Mouse (Mus musculus): ENCODE results near the gene Rhbdl3. TPM values are rescaled to one million over a fixed set of nuclear protein-coding genes. Genes with fewer than 3 reads are reported as not detected.

Gene Rhbdl3
- polyA plus RNA-seq, 1 experiment = 12.6 TPM

DNA sequence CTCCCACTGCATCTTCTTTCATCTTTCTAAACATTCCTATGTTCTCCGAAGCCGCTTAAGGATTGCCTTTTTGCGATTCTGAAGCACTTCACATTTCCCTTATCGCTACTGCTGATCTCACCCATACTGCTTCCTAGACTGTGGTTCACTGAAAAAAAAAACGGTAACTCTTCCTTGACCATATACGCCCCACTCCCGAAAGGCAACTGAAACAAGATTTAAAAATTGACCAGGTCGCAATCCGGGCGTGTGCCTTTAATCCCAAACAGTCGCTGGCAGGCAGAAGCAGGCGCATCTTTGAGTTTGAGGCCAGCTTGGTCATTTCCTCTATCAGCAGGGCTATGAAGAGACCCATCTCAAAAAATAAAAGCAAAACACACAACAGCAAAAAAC, 81.9 kb downstream of the Rhbdl3 start:
- TF ChIP-seq CTCF (IDR thresholded peaks at IDR 0.05; ENCODE audit: borderline replicate concordance, insufficient read depth, low read depth, low read length) = no peak
- TF ChIP-seq POLR2A (IDR thresholded peaks at IDR 0.05; ENCODE audit: borderline replicate concordance, insufficient read depth, low read length) = no peak
- no peaks in the 10 kb centered on the region for H3K27me3 ChIP-seq (ENCODE audit: control insufficient read depth, insufficient read depth, low read length)
- peak overlapping the region; percentile 78 for H3K27ac ChIP-seq (ENCODE audit: insufficient read depth, low read length)
- H3K4me3 ChIP-seq (replicated peaks; ENCODE audit: insufficient read depth, low read depth, low read length) = peak overlapping the region; percentile 97
- H3K4me1 ChIP-seq (ENCODE audit: control insufficient read depth, insufficient read depth, low read length) = no peaks in the 10 kb centered on the region; the same call in 1 of the 2 replicates
- peak in 1 of 2 experiments; percentile 56 for DNase-seq
- WGBS = 5% methylated on average over 12 of the region's 12 CpGs

DNA sequence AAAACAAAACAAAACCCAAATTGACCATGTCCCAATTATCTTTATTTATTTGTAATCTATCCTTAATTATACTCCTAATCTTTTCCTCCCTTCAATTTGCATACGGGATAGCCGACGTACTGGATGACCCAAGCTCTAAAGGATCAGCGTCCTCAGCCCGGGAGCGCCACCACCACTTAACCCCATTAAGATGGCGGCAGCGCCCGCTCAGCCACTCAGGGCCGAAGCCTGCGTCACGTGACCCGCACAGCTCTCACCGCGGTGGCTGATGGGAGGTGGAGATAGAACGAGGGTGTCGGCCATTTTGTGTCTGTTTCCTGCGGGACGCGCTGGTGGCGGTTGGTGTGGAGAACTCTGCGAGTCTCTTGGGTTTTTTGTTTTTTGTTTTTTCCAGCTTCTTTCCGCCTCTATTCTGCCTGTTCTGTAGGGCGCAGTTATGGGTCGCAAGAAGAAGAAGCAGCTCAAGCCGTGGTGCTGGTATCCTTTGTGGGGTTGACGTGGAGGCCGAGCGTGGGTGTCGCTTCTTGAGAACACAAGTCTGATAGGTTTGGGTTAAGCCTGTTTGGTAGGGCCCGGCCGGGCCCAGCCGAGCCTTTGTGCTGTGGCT, 82.4 kb downstream of the Rhbdl3 start, which contains the start of gene Zfp207:
Gene Zfp207, plus strand, starts transcription at position 261 of the 607 bp plus-strand sequence.
- peak; percentile 98 for DNase-seq
- TF ChIP-seq POLR2A (IDR thresholded peaks at IDR 0.05; ENCODE audit: borderline replicate concordance, insufficient read depth, low read length) (peak; percentile 89), CTCF (IDR thresholded peaks at IDR 0.05; ENCODE audit: borderline replicate concordance, insufficient read depth, low read depth, low read length) (no peak)
- under 1% methylated on average over 33 of the region's 33 CpGs for WGBS

DNA sequence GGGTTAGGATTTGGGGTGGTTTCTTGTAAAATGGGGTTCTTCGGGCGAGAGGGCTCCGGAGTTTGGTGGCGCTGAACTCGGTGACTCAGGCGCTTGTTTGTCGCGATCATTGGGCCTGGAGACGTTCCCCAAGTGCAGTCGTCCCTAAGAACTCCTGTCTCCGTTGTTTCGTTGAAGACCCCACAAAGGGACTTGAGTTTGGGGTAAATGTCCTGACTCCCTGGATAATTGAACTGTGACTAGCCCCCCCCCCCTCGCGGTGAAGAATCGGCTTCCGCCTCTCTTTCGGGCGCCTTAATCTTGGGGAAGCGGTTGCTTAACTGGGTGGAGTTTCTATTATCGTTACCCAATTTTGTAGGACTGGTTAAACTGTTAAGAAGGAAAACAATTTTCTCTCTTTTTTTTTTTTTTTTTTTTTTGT, 82.9 kb downstream of the Rhbdl3 start:
- no peak for DNase-seq
- WGBS = under 1% methylated on average over 20 of the region's 20 CpGs

More for the DNA sequence above, 82.4 kb downstream of the Rhbdl3 start, which contains the start of gene Zfp207:
- Histone ChIP-seq H3K4me1 (ENCODE audit: control insufficient read depth, insufficient read depth, low read length) (no peaks in the 10 kb centered on the region; the same call in 1 of the 2 replicates), H3K27me3 (ENCODE audit: control insufficient read depth, insufficient read depth, low read length) (no peaks in the 10 kb centered on the region), H3K4me3 (replicated peaks; ENCODE audit: insufficient read depth, low read depth, low read length) (peak within 1 kb of the TSS; percentile 97), H3K27ac (ENCODE audit: insufficient read depth, low read length) (peak within 1 kb of the TSS; percentile 78)

DNA sequence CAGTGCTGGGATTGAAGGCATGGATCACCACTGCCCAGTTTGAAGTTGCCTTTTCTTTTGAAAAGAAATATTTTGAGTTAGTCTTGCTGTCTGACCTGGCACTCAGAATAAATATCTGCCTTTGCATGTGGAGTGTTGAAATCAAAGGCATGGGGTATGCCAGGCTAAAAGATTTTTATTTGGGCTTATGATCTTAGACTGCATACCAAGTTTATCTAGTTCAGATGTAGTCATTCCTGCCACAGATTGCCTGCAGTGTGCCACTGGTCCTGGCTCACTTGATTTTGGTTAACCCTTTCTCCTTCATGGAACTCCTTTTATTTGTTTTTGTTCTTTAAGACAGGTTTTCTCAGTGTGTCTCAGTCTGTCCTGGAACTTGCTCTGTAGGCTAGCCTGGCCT, 83.7 kb downstream of the Rhbdl3 start:
- no peaks in the 10 kb centered on the region; the same call in 1 of the 2 replicates for H3K4me1 ChIP-seq (ENCODE audit: control insufficient read depth, insufficient read depth, low read length)
- no peaks in the 10 kb centered on the region for H3K27me3 ChIP-seq (ENCODE audit: control insufficient read depth, insufficient read depth, low read length)
- peak overlapping the region; percentile 97 for H3K4me3 ChIP-seq (replicated peaks; ENCODE audit: insufficient read depth, low read depth, low read length)
- no peak overlapping the region for H3K27ac ChIP-seq (ENCODE audit: insufficient read depth, low read length)
- no peak for TF ChIP-seq POLR2A (IDR thresholded peaks at IDR 0.05; ENCODE audit: borderline replicate concordance, insufficient read depth, low read length)
- DNase-seq = peak in 1 of 2 experiments; percentile 7

More for the DNA sequence above, 82.9 kb downstream of the Rhbdl3 start:
- no peaks in the 10 kb centered on the region; the same call in 1 of the 2 replicates for H3K4me1 ChIP-seq (ENCODE audit: control insufficient read depth, insufficient read depth, low read length)
- no peaks in the 10 kb centered on the region for H3K27me3 ChIP-seq (ENCODE audit: control insufficient read depth, insufficient read depth, low read length)
- H3K4me3 ChIP-seq (replicated peaks; ENCODE audit: insufficient read depth, low read depth, low read length) = peak overlapping the region; percentile 97
- no peak for TF ChIP-seq CTCF (IDR thresholded peaks at IDR 0.05; ENCODE audit: borderline replicate concordance, insufficient read depth, low read depth, low read length)
- TF ChIP-seq POLR2A (IDR thresholded peaks at IDR 0.05; ENCODE audit: borderline replicate concordance, insufficient read depth, low read length) = no peak
- peak overlapping the region; percentile 67 for H3K27ac ChIP-seq (ENCODE audit: insufficient read depth, low read length)

DNA sequence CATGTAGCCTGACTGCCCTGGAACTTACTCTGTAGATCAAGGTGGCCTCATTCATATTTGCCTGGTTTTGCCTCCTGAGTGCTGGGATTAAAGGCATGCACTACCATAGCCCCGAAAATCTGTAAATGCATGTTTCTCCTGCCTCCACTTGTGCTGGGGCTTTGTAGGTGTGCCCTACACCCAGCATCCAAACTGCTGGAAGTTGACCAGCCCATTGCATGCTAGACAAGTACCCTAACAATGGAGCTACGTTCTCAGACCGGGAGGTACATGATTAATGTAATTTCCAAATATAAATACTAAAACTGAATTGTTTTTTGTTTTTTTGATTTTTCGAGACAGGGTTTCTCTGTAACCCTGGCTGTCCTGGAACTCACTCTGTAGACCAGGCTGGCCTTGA, 84.3 kb downstream of the Rhbdl3 start:
- Histone ChIP-seq H3K27ac (ENCODE audit: insufficient read depth, low read length) (no peak overlapping the region), H3K4me1 (ENCODE audit: control insufficient read depth, insufficient read depth, low read length) (no peaks in the 10 kb centered on the region; the same call in 1 of the 2 replicates), H3K4me3 (replicated peaks; ENCODE audit: insufficient read depth, low read depth, low read length) (peak overlapping the region; percentile 97), H3K27me3 (ENCODE audit: control insufficient read depth, insufficient read depth, low read length) (no peaks in the 10 kb centered on the region)
- DNase-seq = no peak
- no peak for TF ChIP-seq POLR2A (IDR thresholded peaks at IDR 0.05; ENCODE audit: borderline replicate concordance, insufficient read depth, low read length)
- TF ChIP-seq CTCF (IDR thresholded peaks at IDR 0.05; ENCODE audit: borderline replicate concordance, insufficient read depth, low read depth, low read length) = no peak
- 13% methylated on average over 4 of the region's 4 CpGs for WGBS

DNA sequence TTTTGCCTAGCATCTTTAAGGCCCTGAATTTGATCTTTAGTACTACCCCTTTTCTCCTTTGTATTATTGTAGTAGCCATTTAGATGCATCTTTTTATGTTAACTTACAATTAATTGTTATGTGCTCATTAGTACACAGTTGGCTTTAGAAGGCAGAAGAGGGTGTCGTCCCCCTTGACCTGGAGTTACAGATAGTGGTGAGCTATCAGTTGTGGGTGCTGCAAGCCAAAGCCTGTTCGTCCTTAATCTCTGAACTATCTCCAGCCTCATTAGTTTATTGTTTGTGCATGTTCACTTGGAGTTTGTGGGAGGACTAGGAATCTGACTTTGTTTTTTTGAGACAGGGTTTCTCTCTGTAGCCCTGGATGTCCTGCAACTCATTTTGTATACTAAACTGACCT, 86.1 kb downstream of the Rhbdl3 start:
- H3K27me3 ChIP-seq (ENCODE audit: control insufficient read depth, insufficient read depth, low read length) = no peaks in the 10 kb centered on the region

DNA sequence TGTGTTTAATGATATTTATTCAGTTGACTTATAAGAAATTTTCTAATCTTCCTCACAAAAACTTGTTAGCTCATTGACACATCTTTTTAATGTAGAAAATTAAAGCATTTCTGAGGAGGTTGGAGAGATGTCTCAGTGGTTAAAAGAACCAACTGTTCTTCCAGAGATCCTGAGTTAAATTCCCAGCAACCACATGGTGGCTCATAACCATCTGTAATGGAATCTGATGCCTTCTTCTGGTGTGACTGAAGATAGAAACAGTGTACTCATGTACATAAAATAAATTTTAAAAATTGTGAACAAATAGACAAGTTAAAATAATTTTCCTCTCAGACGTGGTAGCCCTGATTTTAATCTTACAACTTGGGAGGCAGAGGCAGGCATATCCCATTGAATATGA, 89.2 kb downstream of the Rhbdl3 start:
- H3K4me3 ChIP-seq (replicated peaks; ENCODE audit: insufficient read depth, low read depth, low read length) = no peak overlapping the region
- TF ChIP-seq CTCF (IDR thresholded peaks at IDR 0.05; ENCODE audit: borderline replicate concordance, insufficient read depth, low read depth, low read length) = no peak
- no peak for TF ChIP-seq POLR2A (IDR thresholded peaks at IDR 0.05; ENCODE audit: borderline replicate concordance, insufficient read depth, low read length)
- no peaks in the 10 kb centered on the region for H3K27me3 ChIP-seq (ENCODE audit: control insufficient read depth, insufficient read depth, low read length)
- no peak overlapping the region for H3K27ac ChIP-seq (ENCODE audit: insufficient read depth, low read length)
- peaks cover 3% of the 10 kb centered on the region; the same call in 1 of the 2 replicates for H3K4me1 ChIP-seq (ENCODE audit: control insufficient read depth, insufficient read depth, low read length)
- 87% methylated on average over 1 of the region's 1 CpGs for WGBS
- no peak for DNase-seq

More for the DNA sequence above, 86.1 kb downstream of the Rhbdl3 start:
- TF ChIP-seq POLR2A (IDR thresholded peaks at IDR 0.05; ENCODE audit: borderline replicate concordance, insufficient read depth, low read length) = no peak
- TF ChIP-seq CTCF (IDR thresholded peaks at IDR 0.05; ENCODE audit: borderline replicate concordance, insufficient read depth, low read depth, low read length) = no peak
- DNase-seq = no peak
- Histone ChIP-seq H3K4me3 (replicated peaks; ENCODE audit: insufficient read depth, low read depth, low read length) (peak overlapping the region; percentile 2), H3K4me1 (ENCODE audit: control insufficient read depth, insufficient read depth, low read length) (no peaks in the 10 kb centered on the region; the same call in 1 of the 2 replicates), H3K27ac (ENCODE audit: insufficient read depth, low read length) (no peak overlapping the region)
- WGBS = 13% methylated on average over 2 of the region's 2 CpGs
